9 mouse cellular contexts compared by ENCODE assay signal in the genomic region with DNA sequence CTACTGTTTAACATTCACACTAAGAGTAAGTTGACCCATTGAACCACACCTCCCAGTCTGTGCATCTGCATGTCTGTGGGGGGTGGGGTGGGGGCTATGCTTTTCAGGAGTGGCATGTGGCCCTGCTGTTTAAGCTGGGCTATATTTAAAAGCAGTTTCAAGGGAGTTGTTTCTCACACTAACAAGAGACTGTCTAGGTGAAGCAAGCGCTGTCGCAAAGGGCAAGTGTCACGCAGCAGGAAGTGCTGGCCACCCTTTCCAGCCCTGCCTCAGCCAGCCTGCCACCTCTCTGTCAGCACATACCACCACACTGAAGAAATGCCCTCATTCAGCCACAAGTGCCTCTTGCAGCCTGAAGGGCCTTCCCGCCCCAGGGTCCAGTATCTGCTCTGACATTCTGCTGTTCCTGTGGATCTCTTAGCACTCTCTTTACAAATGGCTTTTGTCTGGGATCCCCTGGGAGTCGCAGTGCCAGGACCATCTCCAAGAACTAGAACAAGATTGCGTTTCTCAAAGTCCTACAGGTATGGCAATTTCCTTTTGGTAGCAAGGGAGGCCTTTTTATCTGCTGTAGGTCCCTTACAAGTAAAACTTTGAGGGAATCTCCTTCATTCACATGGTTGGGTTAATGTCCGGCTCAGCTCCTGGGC.
DNase-seq lines count a peak whose midpoint lies in the region; ATAC-seq and TF ChIP-seq lines count a peak whose summit lies in the region.
"Had no signal": no experiment of that assay in that cellular context is flagged by ENCODE, and none has a peak within 500 bp of the region (broad histone marks: within the 10 kb centered on the region; RNA-seq: fewer than 3 reads in every experiment).

No protein-coding gene starts in this region.

- intact Hi-C loops in heart, postnatal 25 days (cut with DNase I): no loop called here
- intact Hi-C loops in gastrocnemius, adult 2 months (cut with DNase I): loop anchor here (5.0 kb wide), 3 partner anchors 35 to 105 kb away; no protein-coding TSS in a partner anchor
- intact Hi-C loops in left cerebral cortex, postnatal 4 days (cut with DNase I): no loop called here

- ATAC-seq in megakaryocyte-erythroid progenitor cell, adult 5-6 weeks (replicated peaks; ENCODE audit: low FRiP score, low TSS enrichment, poor library complexity, severe bottlenecking): peak; percentile 68
- no peak for ATAC-seq in erythroid progenitor cell, adult 5-6 weeks (replicated peaks; ENCODE audit: low FRiP score, poor library complexity, severe bottlenecking)

- peak; percentile 9 to 20 for DNase-seq in heart, adult 18-20 months
- DNase-seq in heart, postnatal 25 days (ENCODE audit: low spot score): no peak
- peak; percentile 85 for DNase-seq in gastrocnemius, adult 2 months
- DNase-seq in kidney, postnatal 4 days: peak; percentile 19 to 46
- DNase-seq in ovary, adult 18-20 months (ENCODE audit: low spot score): no peak
- no peak for DNase-seq in left cerebral cortex, postnatal 4 days

- H3K4me3 ChIP-seq in gastrocnemius, adult 2 months: peak overlapping the region; percentile 68
- H3K4me3 ChIP-seq: erythroblast, embryonic 14.5 days had no signal

- TF ChIP-seq CTCF in gastrocnemius, adult 2 months (IDR thresholded peaks at IDR 0.05): peak; percentile 12; the same call in 1 of the 2 replicates

- peak overlapping the region; percentile 90 for H3K27ac ChIP-seq in gastrocnemius, adult 2 months

Comparison
In these comparisons a context has a peak if more than half of its experiments do, and no peak if none do; other contexts are left out.
1. DNase-seq: peak in heart, adult 18-20 months (2 of 2), gastrocnemius, adult 2 months (single experiment) and kidney, postnatal 4 days (2 of 2); none in heart, postnatal 25 days (single experiment), ovary, adult 18-20 months (single experiment) and left cerebral cortex, postnatal 4 days (single experiment).